Mouse (Mus musculus): ENCODE measurements around the gene Jph2.
"Not testable (repeated sequence)": the region's sequence is repeated elsewhere in the genome, so short reads cannot be mapped to it uniquely, and the experiment has no call there.

Jph2 gene

DNA sequence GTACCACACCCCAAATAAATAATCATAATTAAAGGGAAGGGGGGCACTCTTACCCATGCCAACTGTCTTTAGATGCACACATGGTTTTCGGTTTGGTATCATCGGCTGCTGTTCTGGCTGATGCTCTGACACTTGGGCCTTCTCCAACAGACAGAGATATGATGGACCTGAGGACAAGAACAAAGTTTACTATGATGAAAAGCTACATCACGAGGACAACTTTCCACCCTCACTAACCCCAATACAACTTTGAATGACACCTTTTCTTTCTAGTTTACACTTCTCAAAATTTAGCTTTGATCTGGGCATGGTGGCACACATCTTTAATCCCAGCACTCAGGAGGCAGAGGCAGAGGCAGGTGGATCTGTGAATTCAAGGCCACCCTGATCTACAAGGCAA, 13.6 kb upstream of the Jph2 start:
- not testable (repeated sequence) for DNase-seq

DNA sequence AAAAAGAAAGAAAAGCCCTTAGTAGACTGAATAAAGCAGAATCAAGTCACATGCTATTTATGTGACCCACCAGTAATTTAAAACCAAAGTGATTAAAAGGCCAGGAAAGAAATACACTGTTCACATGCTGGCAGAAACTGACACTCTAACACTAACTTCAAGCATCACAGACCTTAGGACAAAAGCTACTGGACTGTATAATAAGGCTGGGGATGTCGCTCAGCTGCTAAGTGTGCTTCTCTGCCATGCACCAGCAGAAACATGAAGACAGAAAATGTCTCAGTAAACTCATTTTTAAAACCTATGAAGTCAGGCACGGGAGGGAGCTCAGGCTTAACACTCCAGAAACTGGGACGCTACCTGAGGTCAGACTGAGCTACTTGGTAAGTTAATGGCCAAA, 12.4 kb upstream of the Jph2 start:
- DNase-seq: no peak

DNA sequence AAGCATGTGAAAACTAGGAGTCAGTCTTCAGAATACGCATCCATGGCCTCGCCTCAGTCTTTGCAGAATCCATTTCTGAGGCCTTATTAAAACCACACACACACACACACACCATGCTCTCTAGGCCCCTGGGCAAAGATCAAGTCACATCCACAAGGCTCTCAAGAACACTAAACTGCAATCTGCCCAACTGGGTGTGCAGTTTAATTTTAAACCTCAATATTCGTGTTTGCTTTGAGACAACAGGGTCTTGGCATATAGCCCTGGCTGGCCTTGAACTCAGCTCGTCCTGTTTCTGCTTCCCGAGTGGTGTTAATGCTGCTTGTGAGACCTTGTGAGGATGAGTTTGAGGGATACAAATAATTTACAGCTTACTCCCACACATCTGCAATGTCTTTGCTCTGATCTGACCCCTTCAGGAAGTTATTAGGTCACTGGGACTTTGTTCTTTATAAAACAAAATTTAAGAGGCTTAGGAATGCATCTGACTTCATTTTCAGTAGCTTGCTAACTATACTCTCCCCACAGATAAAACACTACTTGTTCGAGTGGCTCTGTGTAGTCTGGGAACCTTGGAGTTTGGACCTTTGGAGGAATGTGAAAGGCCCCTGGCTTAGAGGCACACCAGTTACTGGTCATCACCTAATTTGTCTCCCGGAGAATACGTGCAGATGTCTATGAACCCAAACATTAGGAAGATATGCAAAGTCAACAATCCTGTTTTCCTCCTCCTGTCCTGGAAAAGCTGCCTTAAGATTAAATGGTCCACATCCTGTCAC, 6.4 kb upstream of the Jph2 start:
- DNase-seq: no peak

DNA sequence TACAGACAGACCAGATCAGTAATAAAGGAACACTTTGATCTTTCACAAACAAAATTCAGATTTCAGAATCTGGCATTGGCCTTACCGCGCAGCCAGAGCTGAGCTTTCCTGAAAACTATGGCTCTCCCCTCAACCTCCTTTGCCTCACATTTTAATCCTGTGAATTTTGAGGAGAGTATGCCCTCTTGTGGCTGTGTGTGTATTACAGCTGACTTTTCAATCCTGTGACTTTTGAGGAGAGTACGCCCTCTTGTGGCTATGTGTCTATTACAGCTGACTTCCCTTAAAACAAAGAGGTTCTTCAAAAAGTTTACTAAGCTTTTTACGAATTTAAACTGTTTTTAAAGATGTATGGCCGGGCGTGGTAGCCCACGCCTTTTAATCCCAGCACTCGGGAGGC, 3.4 kb upstream of the Jph2 start:
- peak; percentile 72 for DNase-seq

DNA sequence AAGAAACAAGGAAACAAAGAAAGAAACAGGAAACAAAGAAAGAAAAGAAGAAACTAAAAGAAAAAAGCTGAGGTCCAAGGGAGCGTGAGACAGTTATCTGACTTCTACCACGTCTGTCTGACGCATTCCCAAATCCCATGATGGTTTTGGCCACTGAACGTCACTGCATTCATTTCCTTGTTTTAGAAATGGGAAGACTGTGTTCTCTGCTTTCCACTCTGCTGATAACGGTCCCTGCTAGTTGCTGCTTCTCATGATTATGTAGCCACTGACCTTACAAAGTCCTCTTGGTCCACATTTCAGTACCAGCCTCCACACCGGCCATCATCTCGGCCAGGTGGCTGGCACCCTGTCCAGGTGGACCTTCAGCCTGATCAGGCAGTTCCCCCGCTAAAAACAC, 1.4 kb upstream of the Jph2 start:
- DNase-seq: no peak

DNA sequence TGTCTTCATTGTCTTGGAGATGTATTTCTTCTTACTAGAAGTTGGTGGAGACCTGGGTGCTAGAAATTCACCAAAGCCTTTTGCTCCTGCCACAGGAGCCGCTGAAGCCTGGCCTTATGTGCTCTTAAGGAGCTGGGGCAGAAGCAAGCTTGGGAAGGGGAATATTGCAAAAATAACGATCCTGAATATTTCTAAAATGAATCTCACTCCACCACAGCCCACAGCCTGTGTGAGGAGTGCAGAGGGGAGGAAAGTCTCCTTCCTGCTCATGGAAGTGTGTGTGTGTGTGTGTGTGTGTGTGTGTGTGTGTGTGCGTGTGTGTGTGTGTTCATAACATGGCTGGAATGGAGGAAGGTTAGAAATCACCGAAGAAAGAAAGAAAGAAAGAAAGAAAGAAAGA, 977 bp upstream of the Jph2 start:
- no peak for DNase-seq

GRCm38 (mm10) chr2:163397071-163397470, 722 bp downstream of the Jph2 start:
- DNase-seq: no peak

DNA sequence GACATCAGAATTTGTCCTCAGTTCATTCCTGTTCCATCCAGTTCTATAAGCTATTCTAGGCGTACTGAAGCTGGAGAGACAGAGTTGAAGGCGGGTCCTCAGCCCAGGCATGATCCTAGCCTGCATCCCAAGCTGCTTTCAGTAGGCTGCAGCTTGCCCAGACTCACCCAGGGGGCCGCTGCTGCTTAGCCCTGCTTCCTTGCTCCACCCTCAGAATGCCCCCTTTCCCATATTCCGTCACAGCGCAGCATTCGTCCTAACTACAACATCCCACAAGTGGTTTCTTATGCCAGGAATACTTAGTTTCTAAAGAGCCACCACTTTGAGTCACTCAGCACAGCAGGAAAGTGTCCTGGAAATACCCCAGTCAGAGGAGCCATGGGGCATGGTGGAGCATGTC, 2.8 kb downstream of the Jph2 start:
- DNase-seq: no peak

DNA sequence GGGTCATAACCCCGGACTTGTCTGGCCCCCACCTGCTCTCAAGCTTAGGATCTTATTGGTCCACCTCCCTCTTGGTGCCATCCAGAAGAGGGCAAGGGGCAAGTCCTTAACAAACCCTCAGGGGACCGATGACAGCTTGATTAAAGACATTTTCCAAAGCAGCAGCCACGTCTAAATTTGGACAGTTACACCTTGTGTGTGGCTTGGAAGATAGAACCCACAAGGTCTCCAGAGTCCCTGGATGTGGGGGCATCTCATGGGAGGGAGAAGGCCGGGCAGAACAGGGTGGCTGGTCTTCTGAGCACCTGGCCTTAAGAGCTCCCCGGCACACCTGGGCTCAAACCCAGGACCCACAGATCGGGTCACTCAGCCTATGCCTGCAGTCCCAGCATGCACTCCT, 3.8 kb downstream of the Jph2 start:
- no peak for DNase-seq

DNA sequence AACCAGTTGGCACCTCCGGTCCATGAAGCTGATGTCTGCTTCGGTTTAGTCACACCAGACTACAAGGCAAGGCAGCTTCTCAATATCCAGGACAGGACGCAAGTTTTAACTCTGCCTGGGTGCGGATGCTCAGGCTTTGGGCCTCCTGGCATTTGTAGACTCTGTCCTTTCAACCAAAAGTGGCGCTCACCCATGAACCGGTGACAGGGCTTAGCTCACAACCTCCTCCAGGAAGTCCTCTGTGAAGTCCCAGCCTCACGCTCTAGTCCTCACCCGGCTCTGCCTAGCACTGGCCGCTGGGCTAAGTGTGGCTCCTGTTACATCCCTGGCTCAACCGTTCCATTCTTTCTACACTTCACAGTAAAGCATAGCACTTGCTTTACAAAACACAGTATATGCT, 4.6 kb downstream of the Jph2 start:
- DNase-seq: no peak

DNA sequence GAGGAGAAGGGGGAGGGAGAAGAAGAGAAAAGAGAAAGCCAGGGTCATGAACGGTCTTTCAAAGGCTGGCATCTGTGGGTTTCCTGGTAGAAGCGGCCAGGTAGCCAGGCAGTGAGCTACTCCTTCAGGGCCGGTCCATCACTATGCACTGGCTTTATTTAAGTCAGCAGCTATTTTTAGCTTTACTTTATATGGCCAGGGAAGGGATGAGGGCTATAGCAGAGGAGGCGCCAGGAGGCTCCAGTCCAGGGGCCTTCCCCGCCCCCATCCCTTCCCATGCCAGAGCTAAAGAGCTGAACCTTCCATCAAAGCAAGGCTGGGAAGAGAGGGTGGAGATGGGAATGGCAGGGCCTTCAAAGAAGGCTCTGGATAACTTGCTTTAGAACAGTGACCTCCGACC, 5.4 kb downstream of the Jph2 start:
- no peak for DNase-seq

DNA sequence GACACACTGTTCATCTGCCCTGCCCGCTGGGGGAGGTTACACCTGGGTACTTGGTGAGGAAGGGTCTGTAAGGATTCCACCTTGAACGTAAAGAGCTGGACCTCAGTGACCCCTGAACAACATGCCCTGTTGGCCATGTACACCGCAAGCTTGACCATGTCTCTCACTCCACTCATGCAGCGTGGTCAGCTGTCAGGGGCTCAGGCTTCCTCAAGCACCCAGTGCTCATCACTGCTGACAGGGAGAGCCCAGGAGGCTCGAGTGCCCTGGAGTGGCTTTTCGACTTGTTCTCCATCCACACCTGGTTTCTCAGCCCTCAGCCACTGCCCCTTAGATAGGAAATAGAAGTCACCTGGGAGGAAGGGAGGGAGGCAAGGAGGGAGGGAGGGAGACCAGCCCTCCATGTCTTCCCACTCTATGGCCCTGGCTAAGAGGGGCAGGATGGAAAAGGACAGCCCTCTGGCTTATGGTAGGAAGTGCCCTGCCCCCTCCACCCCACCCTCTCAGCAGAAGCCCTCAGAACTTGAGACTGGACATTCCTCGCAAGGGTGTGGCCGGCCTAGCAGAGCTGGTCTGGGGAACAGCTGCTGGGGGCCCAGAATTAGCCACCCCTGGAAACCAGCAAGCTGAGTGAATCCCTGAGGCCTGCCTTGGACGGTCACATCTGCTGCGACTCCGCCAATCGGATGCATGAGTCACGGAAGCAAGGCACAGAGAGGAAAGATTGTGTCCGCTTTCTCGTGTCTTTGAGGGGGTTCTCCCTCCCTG, 11.2 kb downstream of the Jph2 start:
- DNase-seq: no peak

- no peak for DNase-seq
These were observed 12.7 kb downstream of the Jph2 start for GRCm38 (mm10) chr2:163385126-163385525.

- no peak for DNase-seq
These were observed 16.5 kb downstream of the Jph2 start for GRCm38 (mm10) chr2:163381246-163381645.

- no peak for DNase-seq
These were observed 18.4 kb downstream of the Jph2 start for GRCm38 (mm10) chr2:163379366-163379765.

GRCm38 (mm10) chr2:163376082-163376481, 21.7 kb downstream of the Jph2 start:
- DNase-seq: no peak

GRCm38 (mm10) chr2:163375468-163375867, 22.3 kb downstream of the Jph2 start:
- DNase-seq: no peak

GRCm38 (mm10) chr2:163372627-163373026, 25.2 kb downstream of the Jph2 start:
- DNase-seq: no peak

- no peak for DNase-seq
These were observed 27.6 kb downstream of the Jph2 start for GRCm38 (mm10) chr2:163370175-163370574.

DNA sequence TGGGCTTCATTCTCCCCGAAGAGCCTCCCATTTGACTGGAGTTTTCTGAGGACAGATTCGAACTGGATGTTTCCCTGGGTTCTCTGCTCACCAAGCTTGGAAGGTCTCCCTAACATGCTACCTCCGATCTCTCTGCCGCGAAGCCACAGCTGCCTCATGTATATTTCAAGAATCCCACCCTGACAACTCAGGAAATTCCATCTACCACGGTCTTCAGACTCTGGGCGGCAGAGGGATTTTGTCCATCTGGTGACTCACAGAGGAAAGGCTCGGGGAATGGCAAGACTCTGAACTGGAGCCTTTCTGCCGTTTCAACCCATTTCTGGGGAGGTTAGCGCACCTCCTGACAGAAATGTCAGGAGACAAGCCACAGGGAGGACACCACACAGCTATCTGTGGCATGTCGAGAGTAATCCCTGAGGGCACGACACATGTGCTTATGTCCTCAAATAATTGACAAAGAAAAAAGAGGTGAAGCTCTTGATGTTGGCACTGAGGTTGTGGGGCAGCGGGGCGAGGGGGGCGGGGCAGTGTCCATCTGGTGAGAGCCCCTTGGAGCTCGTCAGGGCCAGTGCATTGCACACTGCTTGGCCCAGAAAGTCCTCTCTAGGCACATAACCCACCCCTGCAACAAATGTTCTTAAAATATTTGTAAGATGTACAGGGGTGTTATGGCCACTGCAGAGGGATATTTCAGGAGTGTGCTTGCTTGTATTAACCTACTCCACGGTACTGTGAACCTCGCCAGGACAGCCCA, 32.8 kb downstream of the Jph2 start:
- no peak for DNase-seq

DNA sequence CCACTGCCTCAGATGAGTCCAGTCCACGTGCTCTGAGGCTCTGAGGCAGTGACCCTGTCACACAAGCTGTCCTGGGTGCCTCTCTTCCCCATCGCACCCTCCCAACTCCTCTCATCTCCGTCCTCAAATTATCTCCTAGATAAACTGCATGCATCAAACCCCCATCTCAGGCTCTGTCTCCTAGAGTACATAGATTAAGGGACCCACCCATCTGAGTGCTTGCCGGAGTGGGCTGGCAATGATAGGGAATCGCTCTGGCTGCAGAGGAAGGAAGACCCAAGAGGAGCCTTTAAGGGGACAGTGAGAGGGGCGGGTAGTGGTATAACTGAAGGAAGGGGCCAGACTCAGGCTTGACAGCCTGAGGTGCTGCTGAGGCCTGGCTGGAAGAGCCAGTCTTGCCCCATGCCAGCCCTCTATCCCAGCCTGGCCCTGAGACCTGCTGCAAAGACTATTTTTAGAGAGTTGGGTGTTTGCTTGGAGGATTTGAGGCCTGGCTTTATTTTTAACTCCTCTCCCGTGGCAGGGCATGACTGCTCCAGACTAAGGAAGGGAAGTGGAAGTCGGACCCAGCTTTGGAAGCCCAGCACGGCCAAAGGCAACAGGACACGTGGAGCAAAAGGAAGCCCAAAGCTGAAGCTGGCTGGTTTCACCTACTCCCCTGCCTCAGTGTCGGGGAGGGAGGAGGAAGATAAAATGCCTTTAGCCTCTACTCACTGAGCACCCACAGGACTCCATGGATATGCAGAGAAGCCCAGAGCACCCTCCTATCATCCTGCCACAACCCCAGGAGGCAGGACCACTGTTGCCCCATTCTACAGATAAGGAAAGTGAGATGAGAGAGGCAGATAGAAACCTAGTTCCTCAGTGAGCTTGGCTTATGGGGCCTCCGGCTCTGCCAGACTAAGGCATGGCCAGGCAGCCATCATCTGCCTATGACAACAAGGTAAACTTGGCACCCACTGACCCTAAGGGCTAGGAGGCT, 34.6 kb downstream of the Jph2 start:
- DNase-seq: no peak

GRCm38 (mm10) chr2:163360858-163361623, 36.8 kb downstream of the Jph2 start:
- DNase-seq: no peak
